Mouse (Mus musculus) hindbrain, embryonic 11.5 days (tissue): Measurements from ENCODE around the gene Prr29. TPM values are rescaled to one million over a fixed set of nuclear protein-coding genes. Genes with fewer than 3 reads are reported as not detected.
A peak's percentile ranks its signal among the peaks of the same experiment; 100 is the strongest.
"Not testable (repeated sequence)": the region's sequence is repeated elsewhere in the genome, so short reads cannot be mapped to it uniquely, and the experiment has no call there.

Source experiments
- ATAC-seq: fragments of 200-750 bp; cut with Nextera tagmentation; 2 replicates; pipeline ENCODE4 v1.8.0; 2017; ENCODE audit warnings: mild to moderate bottlenecking, moderate TSS enrichment, moderate library complexity; ENCODE audit not compliant: low FRiP score
- DNase-seq: peaks from one replicate; pipeline ENCODE4 v3.0.0-alpha.2; 2015; ENCODE audit warnings: low spot score
- H3K27ac ChIP-seq: fragments of 300-500 bp; sonication (generic); 2 replicates; pipeline ENCODE4 v1.5.1; 2014; ENCODE audit warnings: mild to moderate bottlenecking, low read depth, low read length
- H3K27me3 ChIP-seq: fragments of 300-500 bp; sonication (generic); 2 replicates; pipeline ENCODE4 v1.6.1; 2014; ENCODE audit warnings: mild to moderate bottlenecking, low read length, moderate library complexity, mixed read lengths; ENCODE audit not compliant: control insufficient read depth, insufficient read depth
- H3K36me3 ChIP-seq: fragments of 300-500 bp; sonication (generic); 2 replicates; pipeline ENCODE4 v1.6.1; 2014; ENCODE audit warnings: mild to moderate bottlenecking, low read length, moderate library complexity, mixed read lengths; ENCODE audit not compliant: control insufficient read depth, insufficient read depth
- H3K4me1 ChIP-seq: fragments of 300-500 bp; sonication (generic); replicated peaks from 2 replicates; pipeline ENCODE4 v1.6.1; 2014; ENCODE audit warnings: low read length, mixed read lengths; ENCODE audit not compliant: control insufficient read depth, insufficient read depth
- H3K4me2 ChIP-seq: fragments of 300-500 bp; sonication (generic); replicated peaks from 2 replicates; pipeline ENCODE4 v1.6.1; 2014; ENCODE audit warnings: mild to moderate bottlenecking, low read depth, low read length
- H3K4me3 ChIP-seq: fragments of 300-500 bp; sonication (generic); 2 replicates; pipeline ENCODE4 v1.5.1; 2014; ENCODE audit warnings: low read depth, low read length
- H3K9ac ChIP-seq: fragments of 300-500 bp; sonication (generic); 2 replicates; pipeline ENCODE4 v1.6.1; 2014; ENCODE audit warnings: low read depth, low read length
- H3K9me3 ChIP-seq: fragments of 300-500 bp; sonication (generic); 2 replicates; pipeline ENCODE4 v1.6.1; 2016; ENCODE audit warnings: low read length; ENCODE audit not compliant: control insufficient read depth
- whole genome bisulfite sequencing: fragments of 180-500 bp; shearing (Covaris S2); extraction: QIAGEN DNeasy Blood & Tissue Kit; methylation state at CpG from one replicate; pipeline ENCODE4 v1.1.7; 2014; 5-methylcytosine and 5-hydroxymethylcytosine counted together
- polyA plus RNA-seq: library from polyadenylated mRNA; unstranded; fragments of >200 nt; fragmentation: Nextera tagmentation; extraction: Ambion mirVana; gene quantifications from 2 replicates; pipeline ENCODE4 v1.2.1, GENCODE M21; 2014

Prr29 gene
- polyA plus RNA-seq, 1 experiment from 2014 or later, result not detected

GRCm38 (mm10) chr11:106387020-106387419 is 21.7 kb downstream of the Prr29 start:
- no peak overlapping the region for H3K4me2 ChIP-seq
- DNase-seq (no peak), ATAC-seq (no peak)
- H3K27me3 ChIP-seq, result no peaks in the 10 kb centered on the region
- no peak overlapping the region for H3K4me3 ChIP-seq
- no peaks in the 10 kb centered on the region for H3K9me3 ChIP-seq
- H3K27ac ChIP-seq, result no peak overlapping the region
- H3K4me1 ChIP-seq, result no peaks in the 10 kb centered on the region
- WGBS, result 88% methylated on average over 6 of the region's 6 CpGs
- no peaks in the 10 kb centered on the region for H3K36me3 ChIP-seq
- H3K9ac ChIP-seq, result no peak overlapping the region

GRCm38 (mm10) chr11:106387791-106388216 is 22.5 kb downstream of the Prr29 start, which contains the start of gene Icam2:
Icam2 (minus strand) TSS chr11:106388075.
- no peaks in the 10 kb centered on the region for H3K4me1 ChIP-seq
- no peaks in the 10 kb centered on the region for H3K27me3 ChIP-seq
- 89% methylated on average over 6 of the region's 6 CpGs for WGBS
- no peak within 1 kb of the TSS for H3K4me3 ChIP-seq
- no peak for DNase-seq
- H3K9me3 ChIP-seq, result no peaks in the 10 kb centered on the region
- no peaks in the 10 kb centered on the region for H3K36me3 ChIP-seq
- no peak within 1 kb of the TSS for H3K27ac ChIP-seq
- ATAC-seq, result no peak
- no peak within 1 kb of the TSS for H3K4me2 ChIP-seq
- no peak within 1 kb of the TSS for H3K9ac ChIP-seq

GRCm38 (mm10) chr11:106389611-106390010 is 24.3 kb downstream of the Prr29 start:
- no peak overlapping the region for H3K4me3 ChIP-seq
- H3K9ac ChIP-seq, result no peak overlapping the region
- DNase-seq (no peak), ATAC-seq (no peak)
- H3K27me3 ChIP-seq, result no peaks in the 10 kb centered on the region
- no peaks in the 10 kb centered on the region for H3K9me3 ChIP-seq
- no peaks in the 10 kb centered on the region for H3K4me1 ChIP-seq
- 32% methylated on average over 3 of the region's 3 CpGs for WGBS
- H3K4me2 ChIP-seq, result no peak overlapping the region
- H3K27ac ChIP-seq, result no peak overlapping the region
- no peaks in the 10 kb centered on the region for H3K36me3 ChIP-seq

GRCm38 (mm10) chr11:106390757-106391156 is 25.5 kb downstream of the Prr29 start:
- WGBS, result 70% methylated on average over 3 of the region's 3 CpGs
- H3K27me3 ChIP-seq, result no peaks in the 10 kb centered on the region
- no peak overlapping the region for H3K4me2 ChIP-seq
- H3K9ac ChIP-seq, result no peak overlapping the region
- no peaks in the 10 kb centered on the region for H3K36me3 ChIP-seq
- H3K4me3 ChIP-seq, result no peak overlapping the region
- ATAC-seq, result no peak
- no peak overlapping the region for H3K27ac ChIP-seq
- H3K9me3 ChIP-seq, result no peaks in the 10 kb centered on the region
- DNase-seq, result no peak
- H3K4me1 ChIP-seq, result no peaks in the 10 kb centered on the region

GRCm38 (mm10) chr11:106391546-106392188 is 26.4 kb downstream of the Prr29 start:
- ATAC-seq, result no peak
- no peak overlapping the region for H3K4me3 ChIP-seq
- H3K4me1 ChIP-seq, result no peaks in the 10 kb centered on the region
- no peaks in the 10 kb centered on the region for H3K27me3 ChIP-seq
- DNase-seq, result peak; percentile 85
- no peak overlapping the region for H3K9ac ChIP-seq
- no peak overlapping the region for H3K4me2 ChIP-seq
- no peak overlapping the region for H3K27ac ChIP-seq
- 34% methylated on average over 6 of the region's 6 CpGs for WGBS
- H3K36me3 ChIP-seq, result no peaks in the 10 kb centered on the region
- H3K9me3 ChIP-seq, result no peaks in the 10 kb centered on the region

GRCm38 (mm10) chr11:106392597-106393330 is 27.5 kb downstream of the Prr29 start:
- ATAC-seq (no peak), DNase-seq (no peak)
- 70% methylated on average over 7 of the region's 7 CpGs for WGBS
- no peak overlapping the region for H3K4me3 ChIP-seq
- no peak overlapping the region for H3K4me2 ChIP-seq
- H3K9me3 ChIP-seq, result no peaks in the 10 kb centered on the region
- no peak overlapping the region for H3K27ac ChIP-seq
- no peaks in the 10 kb centered on the region for H3K36me3 ChIP-seq
- no peaks in the 10 kb centered on the region for H3K4me1 ChIP-seq
- no peak overlapping the region for H3K9ac ChIP-seq
- H3K27me3 ChIP-seq, result no peaks in the 10 kb centered on the region

GRCm38 (mm10) chr11:106393331-106393616 is 28.0 kb downstream of the Prr29 start:
- no peak overlapping the region for H3K4me2 ChIP-seq
- ATAC-seq (no peak), DNase-seq (no peak)
- H3K9ac ChIP-seq, result no peak overlapping the region
- no peaks in the 10 kb centered on the region for H3K9me3 ChIP-seq
- H3K4me3 ChIP-seq, result no peak overlapping the region
- no peaks in the 10 kb centered on the region for H3K4me1 ChIP-seq
- WGBS, result 75% methylated on average over 4 of the region's 4 CpGs
- no peak overlapping the region for H3K27ac ChIP-seq
- H3K27me3 ChIP-seq, result no peaks in the 10 kb centered on the region
- H3K36me3 ChIP-seq, result 0 out of 2 replicates have a peak, but pooled peaks cover 2% of the 10 kb centered on the region

- 89% methylated on average over 2 of the region's 2 CpGs for WGBS
Measured at GRCm38 (mm10) chr11:106394055-106394454, 28.8 kb downstream of the Prr29 start.

GRCm38 (mm10) chr11:106397656-106398055 is 32.4 kb downstream of the Prr29 start:
- no peak overlapping the region for H3K4me2 ChIP-seq
- ATAC-seq, result no peak
- 0 out of 2 replicates have a peak, but pooled peaks cover 2% of the 10 kb centered on the region for H3K36me3 ChIP-seq
- DNase-seq, result peak; percentile 21
- no peaks in the 10 kb centered on the region for H3K27me3 ChIP-seq
- H3K9me3 ChIP-seq, result no peaks in the 10 kb centered on the region
- no peak overlapping the region for H3K9ac ChIP-seq
- H3K4me1 ChIP-seq, result no peaks in the 10 kb centered on the region
- H3K4me3 ChIP-seq, result no peak overlapping the region
- WGBS, result 90% methylated on average over 3 of the region's 3 CpGs
- H3K27ac ChIP-seq, result no peak overlapping the region

More at GRCm38 (mm10) chr11:106394055-106394454, 28.8 kb downstream of the Prr29 start:
- not testable (repeated sequence) for DNase-seq, H3K4me3 ChIP-seq, H3K27me3 ChIP-seq, H3K4me1 ChIP-seq, H3K27ac ChIP-seq, ATAC-seq, H3K36me3 ChIP-seq, H3K4me2 ChIP-seq, H3K9me3 ChIP-seq, H3K9ac ChIP-seq
